Comparison of ENCODE assay signal across 8 mouse cellular contexts in the genomic region with DNA sequence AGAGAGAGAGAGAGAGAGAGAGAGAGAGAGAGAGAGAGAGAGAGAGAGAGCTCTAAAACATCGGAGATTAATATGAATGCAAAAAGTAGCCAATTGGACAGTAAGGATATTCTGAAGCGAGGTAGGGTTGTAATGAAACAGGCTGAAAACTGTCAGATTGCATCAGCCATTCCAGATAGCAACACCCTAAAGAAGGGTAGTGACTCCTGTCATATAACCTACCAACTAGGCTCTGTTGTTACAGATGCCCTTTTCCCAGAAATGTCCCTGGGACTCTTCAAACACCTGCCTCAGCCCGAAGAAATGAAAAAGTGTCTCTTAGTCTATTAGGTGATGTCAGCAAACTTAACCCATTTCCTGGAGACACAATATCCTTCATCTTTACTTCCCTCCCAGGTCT. TPM values are rescaled to one million over a fixed set of nuclear protein-coding genes. Genes with fewer than 3 reads are reported as not detected.
DNase-seq lines count a peak whose midpoint lies in the region; ATAC-seq and TF ChIP-seq lines count a peak whose summit lies in the region.

No protein-coding gene starts in this region.

- H3K4me1 ChIP-seq in lung, embryonic 15.5 days: 0 out of 2 replicates have a peak, but pooled peaks cover 5% of the 10 kb centered on the region
- H3K4me1 ChIP-seq in hindbrain, embryonic 12.5 days: peaks cover 7% of the 10 kb centered on the region; the same call in 1 of the 2 replicates
- H3K4me1 ChIP-seq in midbrain, embryonic 16.5 days (ENCODE audit: control insufficient read depth, insufficient read depth, low read length): peaks cover 11% of the 10 kb centered on the region

- no peaks in the 10 kb centered on the region for H3K27me3 ChIP-seq in lung, embryonic 15.5 days
- no peaks in the 10 kb centered on the region for H3K27me3 ChIP-seq in hindbrain, embryonic 12.5 days
- H3K27me3 ChIP-seq in midbrain, embryonic 16.5 days (ENCODE audit: control insufficient read depth, insufficient read depth, low read depth, low read length): no peaks in the 10 kb centered on the region

- peak overlapping the region; percentile 65 for H3K9ac ChIP-seq in lung, embryonic 15.5 days
- peak overlapping the region; percentile 65 for H3K9ac ChIP-seq in hindbrain, embryonic 12.5 days
- H3K9ac ChIP-seq in midbrain, embryonic 16.5 days (ENCODE audit: low read depth, low read length): peak overlapping the region; percentile 83

- no peaks in the 10 kb centered on the region for H3K36me3 ChIP-seq in lung, embryonic 15.5 days
- H3K36me3 ChIP-seq in hindbrain, embryonic 12.5 days: no peaks in the 10 kb centered on the region
- H3K36me3 ChIP-seq in midbrain, embryonic 16.5 days (ENCODE audit: control insufficient read depth, insufficient read depth, low read length): no peaks in the 10 kb centered on the region

- peak overlapping the region; percentile 52 for H3K4me3 ChIP-seq in lung, embryonic 15.5 days
- peak overlapping the region; percentile 41 for H3K4me3 ChIP-seq in hindbrain, embryonic 12.5 days
- peak overlapping the region; percentile 52 for H3K4me3 ChIP-seq in midbrain, embryonic 16.5 days (ENCODE audit: low read depth, low read length)

- no peaks in the 10 kb centered on the region for H3K9me3 ChIP-seq in lung, embryonic 15.5 days
- H3K9me3 ChIP-seq in hindbrain, embryonic 12.5 days (replicated peaks): no peaks in the 10 kb centered on the region
- H3K9me3 ChIP-seq in midbrain, embryonic 16.5 days (replicated peaks; ENCODE audit: control insufficient read depth, low read length, poor library complexity, severe bottlenecking): no peaks in the 10 kb centered on the region

- TF ChIP-seq CTCF in brain, embryonic 14.5 days (IDR thresholded peaks at IDR 0.05; ENCODE audit: borderline replicate concordance, extremely low read depth, insufficient read depth, insufficient read length): no peak

- peak overlapping the region; percentile 96 for H3K27ac ChIP-seq in lung, embryonic 15.5 days
- peak overlapping the region; percentile 94 for H3K27ac ChIP-seq in hindbrain, embryonic 12.5 days
- peak overlapping the region; percentile 96 for H3K27ac ChIP-seq in midbrain, embryonic 16.5 days (ENCODE audit: low read length)

- H3K4me2 ChIP-seq in lung, embryonic 15.5 days: peak overlapping the region; percentile 62
- H3K4me2 ChIP-seq in hindbrain, embryonic 12.5 days (replicated peaks): peak overlapping the region; percentile 53
- H3K4me2 ChIP-seq in midbrain, embryonic 16.5 days (ENCODE audit: low read length): peak overlapping the region; percentile 74

- no peak for TF ChIP-seq POLR2A in brain, embryonic 14.5 days (IDR thresholded peaks at IDR 0.05; ENCODE audit: borderline replicate concordance, extremely low read depth, insufficient read depth, insufficient read length, poor library complexity, severe bottlenecking)

- 29% methylated on average over 3 of the region's 3 CpGs for WGBS in lung, embryonic 15.5 days
- 47% methylated on average over 3 of the region's 3 CpGs for WGBS in hindbrain, embryonic 12.5 days
- WGBS in midbrain, embryonic 16.5 days: 15% methylated on average over 3 of the region's 3 CpGs

- DNase-seq in lung, postnatal 14 days: no peak
- peak; percentile 36 for DNase-seq in brain, embryonic 14.5 days (ENCODE audit: low read depth)
- no peak for DNase-seq in gastrocnemius, adult 8-10 months (ENCODE audit: low spot score in 2 of 2)
- no peak for DNase-seq in frontal cortex, postnatal 25 days (ENCODE audit: low spot score in 2 of 2)

- ATAC-seq in lung, embryonic 15.5 days (ENCODE audit: borderline replicate concordance, extremely low read depth, low FRiP score, low TSS enrichment): no peak
- ATAC-seq in hindbrain, embryonic 12.5 days (ENCODE audit: low FRiP score): 0 out of 2 replicates have a peak, but pooled peaks have one; percentile 43
- peak; percentile 22 for ATAC-seq in midbrain, embryonic 16.5 days
- no peak for ATAC-seq in megakaryocyte-erythroid progenitor cell, adult 5-6 weeks (replicated peaks; ENCODE audit: low FRiP score, low TSS enrichment, poor library complexity, severe bottlenecking)

RNA-seq across cellular contexts. Expression of a gene that starts 24.4 kb away (rescaled TPM):
- 355 and 366 TPM in 2 replicates for polyA plus RNA-seq in lung, embryonic 15.5 days (2015; fragmentation: Nextera tagmentation; extraction: Ambion mirVana)
- polyA plus RNA-seq in brain, embryonic 14.5 days (2012; rRNA removed): 52.6 and 75.7 TPM in 2 replicates
- polyA plus RNA-seq in hindbrain, embryonic 12.5 days (2016; fragmentation: Nextera tagmentation; extraction: Ambion mirVana): 236 and 258 TPM in 2 replicates
- 147 and 150 TPM in 2 replicates for polyA plus RNA-seq in midbrain, embryonic 16.5 days (2015; fragmentation: Nextera tagmentation; extraction: Ambion mirVana)
- total RNA-seq in gastrocnemius, adult 8-10 months (2022): 10 to 100 TPM in 2 of 4 experiments, 1 to 10 TPM in 2; 8.4 to 12.5 (median 10.4) TPM
- total RNA-seq in megakaryocyte-erythroid progenitor cell, adult 5-6 weeks (2014; fragmentation: Nextera tagmentation): 35.8 and 38.1 TPM in 2 replicates
- total RNA-seq in megakaryocyte-erythroid progenitor cell, adult 5-6 weeks (2017): 152 and 153 TPM in 2 replicates

RNA-seq across cellular contexts. Expression of a gene that starts 41.8 kb away (rescaled TPM):
- polyA plus RNA-seq in lung, embryonic 15.5 days (2015; fragmentation: Nextera tagmentation; extraction: Ambion mirVana): 3.5 and 3.6 TPM in 2 replicates
- polyA plus RNA-seq in brain, embryonic 14.5 days (2012; rRNA removed): 5.2 and 8.8 TPM in 2 replicates
- polyA plus RNA-seq in hindbrain, embryonic 12.5 days (2016; fragmentation: Nextera tagmentation; extraction: Ambion mirVana): 12.1 and 12.7 TPM in 2 replicates
- 19.5 and 20.9 TPM in 2 replicates for polyA plus RNA-seq in midbrain, embryonic 16.5 days (2015; fragmentation: Nextera tagmentation; extraction: Ambion mirVana)
- total RNA-seq in gastrocnemius, adult 8-10 months (2022): 1 to 10 TPM in 1 of 4 experiments, under 1 TPM in 3; 0.65 to 1.8 (median 0.85) TPM
- total RNA-seq in megakaryocyte-erythroid progenitor cell, adult 5-6 weeks (2014; fragmentation: Nextera tagmentation): 0.87 and 2.4 TPM in 2 replicates
- 0.70 and 4.2 TPM in 2 replicates for total RNA-seq in megakaryocyte-erythroid progenitor cell, adult 5-6 weeks (2017)

RNA-seq across cellular contexts. Expression of a gene that starts 46.6 kb away (rescaled TPM):
- polyA plus RNA-seq in lung, embryonic 15.5 days (2015; fragmentation: Nextera tagmentation; extraction: Ambion mirVana): 8.8 and 9.3 TPM in 2 replicates
- 17.4 and 22.2 TPM in 2 replicates for polyA plus RNA-seq in brain, embryonic 14.5 days (2012; rRNA removed)
- polyA plus RNA-seq in hindbrain, embryonic 12.5 days (2016; fragmentation: Nextera tagmentation; extraction: Ambion mirVana): 14.0 and 15.1 TPM in 2 replicates
- polyA plus RNA-seq in midbrain, embryonic 16.5 days (2015; fragmentation: Nextera tagmentation; extraction: Ambion mirVana): 18.9 and 19.6 TPM in 2 replicates
- total RNA-seq in gastrocnemius, adult 8-10 months (2022): 1 to 10 TPM; 5.2 to 6.9 (median 6.2) TPM
- total RNA-seq in megakaryocyte-erythroid progenitor cell, adult 5-6 weeks (2014; fragmentation: Nextera tagmentation): 18.4 and 19.4 TPM in 2 replicates
- total RNA-seq in megakaryocyte-erythroid progenitor cell, adult 5-6 weeks (2017): 15.7 and 20.1 TPM in 2 replicates

Comparison
In these comparisons a context has a peak if more than half of its experiments do, and no peak if none do; other contexts are left out.
1. ATAC-seq: peak in hindbrain, embryonic 12.5 days (single experiment) and midbrain, embryonic 16.5 days (single experiment); none in lung, embryonic 15.5 days (single experiment) and megakaryocyte-erythroid progenitor cell, adult 5-6 weeks (single experiment).
2. Peak in every context shown above with its lines, with median percentiles within 50 percentile points of each other: H3K27ac ChIP-seq, H3K4me2 ChIP-seq, H3K4me3 ChIP-seq and H3K9ac ChIP-seq.